Mouse (Mus musculus): ENCODE measurements around the gene I830077J02Rik. TPM values are rescaled to one million over a fixed set of nuclear protein-coding genes. Genes with fewer than 3 reads are reported as not detected.

The I830077J02Rik gene
- total and polyA plus RNA-seq, 3 experiments = 0.29 to 1.7 (median 0.43) TPM

DNA sequence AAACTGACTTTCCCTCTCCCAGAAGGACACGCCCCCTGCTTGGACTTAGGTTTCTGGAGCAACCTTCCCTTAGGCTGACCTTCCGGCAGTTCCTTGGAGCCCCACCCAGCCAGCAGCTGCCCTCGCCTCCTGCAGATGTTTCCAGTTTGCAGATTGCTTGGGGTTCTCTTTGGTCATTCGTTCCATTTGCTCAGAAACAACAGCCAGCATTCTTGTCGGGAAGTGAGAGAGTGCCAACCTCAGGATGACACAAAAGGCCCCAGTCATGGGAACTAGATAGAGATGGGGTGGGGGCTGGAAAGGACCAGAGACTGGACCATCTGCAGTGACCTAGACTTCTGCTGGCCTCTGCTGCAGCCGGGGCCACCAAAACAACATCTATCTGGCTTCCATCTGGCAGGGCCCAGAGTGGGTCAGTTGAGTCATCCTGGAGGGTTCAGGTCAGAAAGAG lies 38.5 kb downstream of the I830077J02Rik start:
- DNase-seq = peak; percentile 75

DNA sequence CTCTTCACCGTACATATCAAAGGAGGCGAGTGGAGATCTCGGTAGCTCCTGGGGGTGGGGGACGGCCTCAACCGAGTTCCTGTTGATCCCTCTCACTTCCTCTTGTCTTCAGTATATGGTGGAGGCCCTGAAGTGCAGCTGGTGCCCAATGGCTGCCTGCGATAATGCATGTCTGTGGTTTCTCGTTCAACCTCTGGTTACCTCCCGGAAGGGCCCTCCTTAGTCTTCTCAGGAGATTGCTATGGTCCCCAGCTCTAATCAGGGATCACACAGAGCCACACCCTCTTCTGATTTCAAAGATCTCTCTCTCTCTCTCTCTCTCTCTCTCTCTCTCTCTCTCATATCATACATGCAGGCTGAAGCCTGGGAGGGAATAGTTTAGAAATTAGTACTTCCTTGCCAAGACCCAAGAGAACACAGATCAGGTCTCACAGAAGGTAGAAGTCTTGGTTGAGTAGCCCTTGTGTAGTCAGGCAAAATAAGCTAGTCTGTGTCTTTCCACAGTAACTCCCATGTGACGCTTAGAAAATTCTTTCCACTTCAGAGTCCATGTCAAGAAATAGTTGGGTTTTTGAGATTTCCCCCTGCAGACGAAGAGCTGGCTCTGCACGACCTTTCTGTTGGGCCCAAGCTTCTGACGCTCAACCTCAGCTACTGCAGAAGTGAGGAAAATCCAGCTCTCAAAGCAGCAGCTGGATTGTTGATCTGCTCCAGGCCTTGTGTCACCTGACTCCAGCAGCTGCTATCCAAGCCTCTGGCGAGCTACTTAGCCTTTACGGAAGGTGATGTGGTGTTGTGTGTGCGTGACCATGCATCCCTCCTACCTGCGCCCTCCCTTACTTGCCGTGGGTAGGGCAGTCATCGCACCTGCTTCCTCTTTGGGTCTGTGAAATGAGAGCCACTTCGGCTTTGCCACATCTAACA lies 39.6 kb downstream of the I830077J02Rik start:
- DNase-seq = no peak

DNA sequence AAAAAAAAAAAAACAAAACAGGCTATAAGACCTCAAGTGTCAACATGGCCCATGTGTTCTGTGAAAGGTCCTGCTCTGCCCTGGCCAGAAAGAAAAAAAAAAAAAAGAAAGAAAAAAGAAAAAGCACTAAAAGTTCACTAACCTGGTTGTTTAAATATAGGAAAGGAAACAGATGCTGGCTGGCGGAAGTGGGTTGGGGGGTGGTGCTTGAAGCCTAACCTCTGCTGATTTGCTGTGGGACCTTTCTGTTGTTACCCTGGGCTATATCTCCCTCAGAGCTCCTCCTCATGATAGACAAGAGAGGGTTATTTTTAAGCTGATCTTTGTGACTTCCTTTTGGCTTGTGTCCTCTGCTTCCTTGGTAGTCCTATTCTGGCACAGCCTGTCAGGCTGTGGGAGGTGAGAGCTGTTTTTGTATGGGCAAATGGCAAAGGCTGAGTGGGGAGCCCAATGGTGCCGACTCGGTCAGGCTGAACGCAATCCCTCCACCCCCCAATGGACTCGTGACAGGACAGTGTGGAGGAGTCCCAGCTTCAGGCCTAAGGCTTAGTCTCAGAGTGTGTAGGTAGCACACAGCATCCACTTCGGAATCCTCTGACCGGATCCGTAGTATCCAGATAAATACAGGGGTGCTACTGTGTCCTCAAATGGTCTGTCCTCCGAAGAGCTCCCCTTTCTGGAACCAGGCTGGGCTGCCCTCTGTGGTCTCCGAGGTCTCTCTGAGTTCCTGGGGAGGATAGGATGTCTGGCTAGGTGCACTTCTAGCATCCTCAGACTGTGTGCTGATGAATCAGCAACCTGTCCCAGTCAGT lies 40.5 kb downstream of the I830077J02Rik start:
- peak; percentile 44 for DNase-seq

DNA sequence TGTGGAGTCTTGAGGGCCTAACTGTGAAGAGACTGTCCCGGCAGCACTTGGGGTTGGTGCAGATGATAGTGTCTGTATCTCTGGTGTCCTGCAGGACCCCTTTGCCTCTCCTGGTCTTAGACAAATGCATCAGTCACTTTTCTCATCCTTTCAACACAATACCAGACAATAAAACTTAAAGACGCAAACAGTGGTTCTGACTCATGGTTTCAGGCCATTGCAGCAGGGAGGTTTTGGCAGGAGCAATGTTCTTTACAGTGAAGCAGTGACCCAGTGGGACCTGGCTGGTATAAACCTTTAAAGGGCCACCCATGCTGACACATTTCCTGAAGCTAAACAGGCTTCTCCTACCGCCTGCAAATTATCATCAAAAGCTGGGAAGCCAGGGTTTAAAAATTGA lies 41.3 kb downstream of the I830077J02Rik start:
- DNase-seq = no peak

DNA sequence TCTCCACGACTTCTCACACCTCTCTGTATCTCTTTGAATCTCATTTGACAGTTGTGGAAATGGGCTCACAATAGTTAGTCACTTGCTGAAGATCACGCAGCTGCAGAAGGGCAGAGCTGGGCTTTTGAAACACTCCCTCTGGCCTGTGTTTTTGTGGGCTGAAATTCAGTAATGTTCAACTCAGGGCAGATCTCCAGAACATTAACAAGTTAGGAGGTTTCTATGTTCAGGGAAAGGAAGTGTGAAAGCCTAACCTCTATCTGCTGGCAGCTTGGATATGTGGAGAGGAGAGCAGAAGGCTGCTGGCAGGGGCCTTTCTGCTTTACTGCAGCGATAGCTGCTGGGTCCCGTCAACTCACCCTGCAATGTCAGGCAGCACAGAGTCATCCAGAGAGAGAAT lies 42.2 kb downstream of the I830077J02Rik start:
- DNase-seq = no peak

DNA sequence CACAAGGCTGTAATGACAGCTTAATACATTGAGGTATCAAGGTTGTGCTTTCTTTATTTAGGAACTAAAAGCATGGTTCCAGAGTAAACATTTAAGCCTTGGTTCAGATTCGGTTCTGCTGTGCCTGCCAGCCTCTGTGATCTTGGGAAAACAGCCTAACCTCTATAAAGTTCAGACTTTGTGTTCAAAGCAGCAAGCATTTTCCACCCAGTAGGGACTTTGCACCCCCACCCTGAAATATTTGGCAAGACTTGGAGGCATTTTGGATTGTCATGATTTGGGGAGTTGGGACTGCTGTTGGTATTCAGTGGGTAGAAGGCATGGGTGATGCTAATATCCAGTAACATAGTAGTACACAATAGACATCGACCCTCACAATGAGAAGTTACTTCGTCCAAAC lies 43.5 kb downstream of the I830077J02Rik start:
- DNase-seq = no peak

DNA sequence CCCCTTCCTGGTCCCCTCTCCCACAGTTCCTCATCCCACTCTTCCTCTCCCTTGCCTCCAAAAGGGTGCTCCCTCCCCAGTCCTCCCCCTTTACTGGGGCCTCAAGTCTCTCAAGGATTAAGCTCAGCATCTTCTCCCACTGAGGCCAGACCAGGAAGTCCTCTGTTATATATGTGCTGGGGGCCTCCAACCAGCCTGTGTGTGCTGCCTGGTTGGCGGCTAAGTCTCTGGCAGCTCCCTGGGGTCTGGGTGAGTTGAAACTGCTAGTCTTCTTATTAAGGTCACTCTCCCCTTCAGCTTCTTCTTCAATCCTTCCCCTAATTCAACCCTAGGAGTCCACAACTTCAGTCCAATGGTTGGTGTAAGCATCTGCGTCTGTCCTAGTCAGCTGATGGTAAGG lies 49.4 kb downstream of the I830077J02Rik start:
- no peak for DNase-seq

DNA sequence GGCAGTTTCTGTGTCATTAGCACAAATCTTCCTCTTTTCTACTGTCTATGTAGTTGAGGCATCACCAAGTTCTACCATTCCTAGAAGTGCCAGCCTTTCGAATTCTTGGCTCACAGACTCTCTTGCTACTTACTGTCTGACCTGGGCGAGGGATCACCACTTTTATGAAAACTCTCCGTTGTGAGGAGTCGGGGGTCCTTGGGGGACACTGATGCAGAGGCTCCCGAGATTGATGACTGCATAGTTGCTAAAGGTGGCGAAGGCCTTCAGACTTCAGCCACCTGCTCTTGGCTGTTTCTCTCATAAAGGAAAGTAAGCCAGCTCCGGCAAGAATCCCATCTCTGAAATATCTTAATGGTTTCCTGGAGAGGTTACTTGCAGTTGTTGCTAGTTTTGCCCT lies 50.4 kb downstream of the I830077J02Rik start:
- no peak for DNase-seq

DNA sequence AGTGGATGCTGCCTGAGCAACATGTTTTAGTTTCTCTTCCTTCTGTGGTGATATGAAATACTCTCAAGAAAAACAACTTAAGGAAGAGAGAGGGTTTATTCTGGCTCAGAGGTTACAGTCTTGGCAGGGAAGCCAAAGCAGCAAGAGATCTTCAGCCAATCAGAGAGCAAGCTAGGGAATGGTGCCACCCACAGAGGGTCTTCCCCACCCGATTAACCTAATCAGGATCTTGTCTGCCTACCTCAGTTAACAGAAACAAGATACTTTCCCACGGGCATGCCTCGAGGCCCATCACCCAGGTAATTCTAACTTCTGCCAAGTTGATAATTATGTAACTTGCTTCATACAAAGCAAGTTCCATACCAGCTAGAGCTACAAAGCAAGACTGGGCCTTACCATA lies 52.0 kb downstream of the I830077J02Rik start:
- no peak for DNase-seq

DNA sequence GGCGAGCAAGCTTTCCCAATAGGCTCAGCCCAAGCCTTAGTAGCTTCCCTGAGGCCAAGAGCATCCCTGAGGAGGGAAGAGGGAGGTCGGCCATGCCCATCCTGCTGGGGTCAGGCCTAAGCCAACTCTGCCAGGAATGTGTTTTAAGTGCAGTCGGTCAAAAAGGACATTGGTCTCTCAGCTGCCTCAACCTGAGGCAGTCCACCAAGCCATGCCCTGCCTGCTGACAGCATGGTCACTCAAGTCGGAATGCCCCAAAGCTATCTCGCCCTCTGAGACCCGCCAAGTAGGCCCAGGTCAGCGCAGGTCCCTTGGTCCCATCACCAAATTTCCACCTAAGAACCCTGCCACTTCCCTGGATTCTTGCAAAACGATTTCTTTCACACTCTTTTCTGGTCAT lies 53.7 kb downstream of the I830077J02Rik start:
- no peak for DNase-seq

DNA sequence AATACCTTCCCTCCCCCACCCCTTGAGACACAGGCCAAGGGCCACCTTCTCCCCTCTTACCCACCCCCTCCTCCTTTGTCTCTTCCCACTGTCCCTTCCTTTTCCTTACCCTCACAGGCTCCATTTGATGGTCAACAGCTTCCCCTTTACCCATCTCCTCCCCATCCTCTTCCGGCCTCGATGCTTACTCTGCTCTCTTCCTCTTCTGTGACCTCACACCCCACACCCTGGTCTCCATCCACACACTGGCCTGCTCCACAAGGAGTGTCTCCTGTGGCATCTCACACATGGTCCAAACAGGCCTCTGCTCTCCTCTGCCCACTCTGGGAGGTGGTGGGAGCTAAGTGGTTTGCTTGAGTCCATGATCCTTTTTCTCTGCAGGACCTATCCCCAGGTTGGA lies 54.5 kb downstream of the I830077J02Rik start:
- DNase-seq = no peak

DNA sequence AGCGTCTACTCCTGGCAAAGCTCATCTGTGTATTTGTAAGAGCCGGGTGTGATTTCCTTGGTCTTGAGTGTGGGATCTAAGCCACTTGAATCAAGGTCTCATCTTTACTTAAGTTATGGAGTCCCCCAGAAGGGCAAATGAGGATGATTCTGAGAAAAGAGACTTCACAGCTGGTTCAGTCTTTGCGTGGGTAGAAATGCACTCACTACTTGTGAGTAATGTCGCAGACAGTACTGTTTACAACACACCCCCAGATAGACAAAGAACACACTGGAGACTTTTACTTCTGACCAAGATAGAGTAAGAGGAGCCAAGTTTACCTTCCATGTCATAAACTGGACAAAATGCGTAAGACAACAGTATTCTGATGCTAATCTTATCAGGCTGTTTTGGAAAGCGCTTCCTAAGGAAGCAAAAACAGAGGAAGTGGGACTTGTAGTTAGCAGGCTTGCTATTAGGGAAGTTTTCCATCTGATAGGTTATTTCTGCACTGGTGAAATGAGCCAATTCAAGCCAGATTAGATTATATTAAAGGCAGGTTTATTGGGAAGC lies 55.1 kb downstream of the I830077J02Rik start:
- DNase-seq = no peak

DNA sequence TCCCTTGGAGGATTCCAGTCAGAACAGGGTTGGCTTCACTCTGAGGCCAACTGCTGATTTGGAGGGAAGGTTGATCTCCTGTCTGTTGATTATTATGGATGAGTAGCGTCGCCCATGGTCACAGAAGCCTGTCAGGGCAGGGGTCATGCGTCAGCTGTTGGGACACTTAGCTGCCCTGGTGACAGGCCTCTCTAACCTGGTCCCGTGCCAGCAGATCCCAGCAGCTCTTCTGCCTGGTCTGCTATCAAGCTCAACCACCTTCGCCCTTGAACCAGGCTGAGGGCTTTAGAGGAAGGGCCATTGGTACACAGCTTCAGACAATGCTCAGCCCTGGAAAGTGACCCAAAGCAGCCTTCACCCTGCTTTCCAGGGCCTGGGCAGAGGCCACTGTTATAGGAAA lies 56.4 kb downstream of the I830077J02Rik start:
- peak; percentile 87 for DNase-seq

Other genes starting within 250 kb of the I830077J02Rik start
- gene Ddx20, start 245.1 kb downstream of the I830077J02Rik start, total RNA-seq (2021) = 10 to 100 TPM; 16.9 to 17.0 TPM
- 25.4 and 26.4 TPM in 2 replicates for gene Ddx20, start 245.1 kb downstream of the I830077J02Rik start, polyA plus RNA-seq (2012; rRNA removed)
- 1 to 10 TPM; 1.3 to 3.6 TPM for gene Inka2, start 228.1 kb downstream of the I830077J02Rik start, total RNA-seq (2021)
- gene Inka2, start 228.1 kb downstream of the I830077J02Rik start, polyA plus RNA-seq (2012; rRNA removed) = 0.54 and 0.91 TPM in 2 replicates
- 100 to 1,000 TPM; 143 to 188 TPM for gene Rap1a, start 131.3 kb downstream of the I830077J02Rik start, total RNA-seq (2021)
- 1.5 and 1.6 TPM in 2 replicates for gene Rap1a, start 131.3 kb downstream of the I830077J02Rik start, polyA plus RNA-seq (2012; rRNA removed)
- gene Adora3, start 61.8 kb downstream of the I830077J02Rik start, total RNA-seq (2021) = under 1 TPM; 0.12 to 0.35 TPM
- 0.18 and 0.28 TPM in 2 replicates for gene Adora3, start 61.8 kb downstream of the I830077J02Rik start, polyA plus RNA-seq (2012; rRNA removed)
- gene Tmigd3, start 61.8 kb downstream of the I830077J02Rik start, total RNA-seq (2021) = not detected
- not detected in 2 replicates for gene Tmigd3, start 61.8 kb downstream of the I830077J02Rik start, polyA plus RNA-seq (2012; rRNA removed)
- 10 to 100 TPM; 63.8 to 68.6 TPM for gene Wdr77, start 26.7 kb upstream of the I830077J02Rik start, total RNA-seq (2021)
- 19.8 and 23.4 TPM in 2 replicates for gene Wdr77, start 26.7 kb upstream of the I830077J02Rik start, polyA plus RNA-seq (2012; rRNA removed)
- gene Atp5f1, start 27.4 kb upstream of the I830077J02Rik start, total RNA-seq (2021) = 100 to 1,000 TPM; 364 to 394 TPM
- gene Atp5f1, start 27.4 kb upstream of the I830077J02Rik start, polyA plus RNA-seq (2012; rRNA removed) = 191 and 198 TPM in 2 replicates
- gene Ovgp1, start 41.0 kb upstream of the I830077J02Rik start, total RNA-seq (2021) = 1 to 10 TPM in 1 of 2 experiments, under 1 TPM in 1; 0.38 to 1.1 TPM
- gene Ovgp1, start 41.0 kb upstream of the I830077J02Rik start, polyA plus RNA-seq (2012; rRNA removed) = 0.58 and 0.77 TPM in 2 replicates
- not detected for gene Pifo, start 82.0 kb upstream of the I830077J02Rik start, total RNA-seq (2021)
- not detected in 2 replicates for gene Pifo, start 82.0 kb upstream of the I830077J02Rik start, polyA plus RNA-seq (2012; rRNA removed)
- gene Chil5, start 100.2 kb upstream of the I830077J02Rik start, total RNA-seq (2021) = not detected
- gene Chil5, start 100.2 kb upstream of the I830077J02Rik start, polyA plus RNA-seq (2012; rRNA removed) = not detected in 2 replicates
- not detected for gene Chia1, start 180.6 kb upstream of the I830077J02Rik start, total RNA-seq (2021)
- 0.59 TPM in 1 of 2 replicates, not detected in the other for gene Chia1, start 180.6 kb upstream of the I830077J02Rik start, polyA plus RNA-seq (2012; rRNA removed)
- gene Chil3, start 234.9 kb upstream of the I830077J02Rik start, total RNA-seq (2021) = 1 to 10 TPM in 1 of 2 experiments, under 1 TPM in 1; 0.66 to 1.1 TPM
- 0.10 and 0.28 TPM in 2 replicates for gene Chil3, start 234.9 kb upstream of the I830077J02Rik start, polyA plus RNA-seq (2012; rRNA removed)